Mouse (Mus musculus) T-cell, adult 2 months (primary cell): Measurements from ENCODE around the gene Hsp90ab1.

Source experiments
- DNase-seq: peaks from one replicate; pipeline ENCODE4 v3.0.0; 2022; ENCODE audit warnings: low spot score

Hsp90ab1 gene

DNA sequence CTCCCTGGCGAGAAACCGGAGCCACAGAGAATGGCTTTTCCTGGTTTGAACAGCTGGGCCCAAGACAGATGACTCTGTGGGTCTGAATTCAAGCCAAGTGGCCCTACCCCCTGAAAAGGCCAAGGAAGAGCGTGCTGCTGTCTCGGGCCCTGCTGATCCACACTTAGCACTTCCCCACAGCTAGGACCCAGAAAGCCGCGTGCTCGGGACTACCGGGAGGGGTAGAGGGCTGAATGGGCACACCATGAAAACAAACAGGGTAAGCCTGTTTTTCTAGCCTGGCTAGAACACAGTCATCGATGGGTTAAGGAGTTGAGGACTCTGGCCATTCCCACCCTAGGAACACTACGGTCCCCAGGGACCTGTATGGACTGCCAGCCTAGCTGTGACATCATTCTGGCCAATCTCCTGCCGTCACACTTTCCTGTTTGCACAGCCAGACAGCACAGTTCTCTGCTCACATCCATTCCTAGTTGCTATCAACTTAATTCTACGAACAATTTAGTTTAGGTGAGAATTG, 7.9 kb upstream of the Hsp90ab1 start:
- DNase-seq, result no peak

DNA sequence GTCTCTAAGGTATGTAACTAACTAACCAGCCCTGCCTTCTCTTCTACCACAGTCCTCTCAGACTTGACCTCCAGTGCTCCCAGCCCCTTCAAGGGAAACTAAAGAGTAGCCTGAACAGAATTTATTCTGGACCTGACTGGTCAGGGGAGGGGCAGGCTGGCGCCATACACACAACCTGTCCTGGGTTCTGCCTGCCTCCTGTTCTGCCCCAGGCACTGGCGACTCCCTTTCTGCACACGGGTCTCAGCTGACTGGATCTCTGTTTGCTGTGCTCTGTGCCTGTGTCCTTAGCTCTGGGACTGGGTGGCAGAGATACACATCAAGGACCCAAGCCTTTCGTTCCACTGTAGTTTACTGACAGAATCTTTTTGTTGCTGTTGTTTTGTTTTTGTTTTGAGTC, 6.5 kb upstream of the Hsp90ab1 start:
- no peak for DNase-seq

DNA sequence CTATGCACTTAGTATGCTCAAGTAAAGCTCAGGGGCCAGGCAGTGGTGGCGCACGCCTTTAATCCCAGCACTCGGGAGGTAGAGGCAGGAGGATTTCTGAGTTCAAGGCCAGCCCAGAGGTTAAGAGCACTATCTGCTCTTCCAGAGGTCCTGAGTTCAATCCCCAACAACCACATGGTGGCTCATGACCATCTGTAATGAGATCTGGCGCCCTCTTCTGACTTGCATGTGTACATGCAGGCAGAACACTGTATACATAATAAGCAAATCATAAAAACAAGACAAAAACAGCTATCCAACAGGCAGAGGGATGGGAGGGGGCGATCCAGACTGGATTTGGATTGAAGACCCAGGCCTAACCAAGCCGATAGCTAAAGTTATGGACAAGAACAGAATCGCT, 5.8 kb upstream of the Hsp90ab1 start:
- DNase-seq, result peak; percentile 31

DNA sequence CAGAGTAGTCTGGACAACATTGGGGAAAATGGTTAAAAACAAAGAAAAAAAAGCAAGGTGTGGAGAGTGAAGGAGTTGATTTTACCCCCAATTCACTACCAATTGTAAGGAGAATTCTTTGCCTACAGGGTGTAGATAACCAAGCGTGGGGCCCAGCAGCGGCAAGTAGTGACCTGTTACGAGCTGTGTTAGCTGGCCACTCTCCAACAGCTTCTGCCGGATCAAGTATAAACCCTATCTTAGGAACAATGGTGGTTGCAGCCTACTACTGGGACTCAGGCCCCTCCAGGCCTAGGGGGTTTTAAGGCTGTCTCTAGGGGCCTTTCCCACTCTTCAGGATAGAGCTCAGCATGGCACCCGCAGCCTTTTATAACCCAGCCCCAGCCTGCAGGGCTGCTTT, 5.2 kb upstream of the Hsp90ab1 start:
- DNase-seq, result no peak

DNA sequence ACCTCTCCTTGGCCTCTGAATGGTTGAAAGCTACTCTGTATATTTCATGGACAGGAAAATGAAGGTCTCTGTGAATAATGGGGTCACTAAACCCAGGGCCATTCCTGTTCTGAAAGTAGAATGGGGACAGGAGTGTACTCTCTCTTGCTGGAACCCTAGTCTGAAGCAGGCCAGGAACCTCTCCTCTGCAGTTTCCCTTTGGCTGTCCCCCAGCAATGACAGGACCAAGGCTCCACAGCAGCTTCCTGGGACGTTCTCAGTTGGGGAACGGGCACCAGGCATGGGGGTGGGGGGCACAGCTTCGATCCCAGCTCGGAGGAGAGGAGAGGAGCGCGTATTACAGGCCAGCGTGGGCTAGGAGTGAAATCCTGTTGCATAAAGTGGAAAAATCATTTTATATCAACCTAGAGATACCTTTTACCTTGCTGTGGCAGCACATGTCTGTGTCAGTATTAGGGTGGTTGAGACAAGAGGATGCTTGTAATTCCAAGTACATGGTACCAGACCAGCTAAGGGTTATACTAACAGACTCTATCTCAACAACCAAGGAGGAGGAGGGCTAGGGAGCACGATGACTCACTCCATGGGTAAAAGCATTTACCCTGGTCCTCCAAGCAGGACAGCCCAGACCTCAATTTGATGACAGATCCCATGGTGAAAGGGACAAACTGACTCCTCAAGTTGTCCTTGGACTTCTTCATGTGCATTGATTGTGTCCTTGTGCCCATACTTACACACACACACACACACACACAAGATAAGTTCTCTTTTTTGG, 2.2 kb upstream of the Hsp90ab1 start:
- no peak for DNase-seq

DNA sequence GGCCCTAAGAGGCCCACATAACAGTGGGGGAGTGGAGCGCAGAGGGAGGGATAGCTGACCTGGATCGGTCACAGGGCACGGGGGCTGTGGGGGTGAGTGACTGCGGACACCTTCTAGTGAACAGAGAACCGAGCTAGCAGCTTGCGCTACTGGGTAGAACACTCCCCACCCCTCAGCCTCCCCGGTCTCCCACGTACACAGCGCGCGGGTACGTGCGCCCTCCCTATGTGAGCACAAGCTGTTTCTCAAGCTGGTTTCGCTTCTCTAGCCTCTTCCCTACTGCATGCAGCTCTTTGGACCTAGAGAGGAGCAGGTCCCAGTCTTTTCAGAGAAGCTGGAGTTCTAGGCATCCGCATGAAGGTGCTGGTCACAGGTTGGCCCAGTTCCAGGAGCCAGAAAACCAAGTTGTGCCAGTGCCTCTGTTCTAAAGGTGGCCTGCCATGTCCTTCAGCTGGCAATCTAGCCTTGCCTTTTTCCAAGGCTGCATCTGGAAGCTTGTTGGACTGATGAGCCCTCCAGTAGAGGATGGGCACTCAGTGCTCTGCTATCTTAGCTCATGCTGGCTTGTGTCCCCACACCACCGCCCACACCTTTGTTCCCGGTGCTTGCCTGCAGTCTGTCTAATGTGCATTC, 1.2 kb upstream of the Hsp90ab1 start:
- peak; percentile 80 for DNase-seq

DNA sequence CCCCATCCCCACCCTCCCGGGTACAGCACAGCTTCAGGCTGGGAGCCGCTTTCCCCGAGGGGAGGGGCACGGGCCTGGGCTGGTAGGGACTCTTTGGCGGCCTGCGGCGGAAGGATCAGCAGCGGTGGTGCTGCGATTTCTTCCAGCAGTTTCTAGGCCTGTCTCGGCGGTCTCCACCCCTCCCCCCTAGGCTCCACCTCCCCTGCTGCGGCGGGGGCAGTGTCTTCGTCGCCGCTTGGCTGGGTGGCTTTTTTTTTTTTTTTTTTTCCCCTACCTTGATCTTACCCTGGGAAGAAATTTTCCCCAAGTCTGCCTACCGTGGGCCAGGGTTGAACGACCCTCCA, 681 bp upstream of the Hsp90ab1 start:
- DNase-seq, result peak; percentile 90

DNA sequence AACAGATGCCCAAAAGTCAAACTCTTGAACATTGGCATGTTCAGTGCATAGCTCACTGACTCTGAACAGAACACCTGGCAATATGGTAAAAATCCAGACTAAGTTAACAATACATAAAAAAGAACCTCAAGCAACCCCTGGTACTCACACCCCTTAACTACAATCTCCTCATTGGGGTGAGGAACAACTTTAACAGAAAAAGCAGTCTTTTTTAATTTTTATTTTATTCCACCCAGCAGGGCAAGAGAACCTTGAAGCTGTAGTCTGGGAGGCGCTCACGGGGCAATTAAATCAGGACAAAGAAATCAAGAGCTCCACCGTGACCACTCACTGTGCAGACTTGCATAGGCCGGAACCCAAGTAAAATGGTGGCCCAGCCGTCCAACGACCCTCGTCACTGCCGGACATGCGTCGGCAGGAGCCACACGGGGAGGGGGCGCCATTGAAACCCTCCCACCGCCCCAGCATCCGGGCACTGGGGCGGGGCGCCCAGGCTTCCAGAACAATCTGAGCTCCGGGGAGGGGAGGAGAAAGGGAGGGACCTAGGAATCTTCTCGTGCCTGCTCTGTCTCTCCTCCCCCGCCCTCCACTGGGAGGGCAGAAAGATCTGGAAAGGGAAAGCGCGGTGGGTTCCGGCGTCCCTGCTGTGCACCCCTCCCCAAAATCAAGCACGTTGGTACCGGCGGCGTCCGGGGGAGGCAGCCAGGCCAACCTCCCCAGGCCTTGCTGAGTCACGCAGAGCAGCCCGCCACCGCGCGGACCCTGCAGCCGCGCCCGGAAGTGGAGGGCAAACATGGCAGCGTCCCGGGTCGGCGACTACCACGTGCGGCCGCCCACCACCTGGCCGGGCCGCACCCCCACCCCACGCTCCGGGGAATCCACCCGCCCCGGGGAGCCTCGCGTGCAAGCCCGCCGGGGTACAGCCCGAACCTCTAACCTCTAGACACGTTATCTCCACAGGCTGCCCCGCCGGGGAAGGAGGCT, 676 bp downstream of the Hsp90ab1 start:
- peak; percentile 69 for DNase-seq

DNA sequence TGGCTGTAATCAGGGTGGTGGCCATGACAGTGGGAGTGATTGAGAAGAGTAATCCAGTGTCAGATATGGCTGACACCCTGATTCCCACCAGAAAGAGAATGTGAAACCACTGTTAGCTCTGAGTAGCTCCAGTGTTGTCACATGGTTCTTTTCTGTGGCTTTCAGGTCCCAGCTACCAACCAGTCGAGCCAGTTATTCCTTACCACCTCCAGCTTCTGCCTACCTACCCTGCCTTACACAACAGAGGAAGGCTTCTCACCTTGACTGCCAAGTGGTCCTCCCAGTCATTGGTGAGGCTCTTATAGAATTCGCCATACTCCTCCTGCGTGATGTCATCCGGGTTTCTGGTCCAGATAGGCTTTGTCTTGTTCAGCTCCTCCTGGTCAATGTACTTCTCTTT, 3.1 kb downstream of the Hsp90ab1 start:
- DNase-seq, result no peak

DNA sequence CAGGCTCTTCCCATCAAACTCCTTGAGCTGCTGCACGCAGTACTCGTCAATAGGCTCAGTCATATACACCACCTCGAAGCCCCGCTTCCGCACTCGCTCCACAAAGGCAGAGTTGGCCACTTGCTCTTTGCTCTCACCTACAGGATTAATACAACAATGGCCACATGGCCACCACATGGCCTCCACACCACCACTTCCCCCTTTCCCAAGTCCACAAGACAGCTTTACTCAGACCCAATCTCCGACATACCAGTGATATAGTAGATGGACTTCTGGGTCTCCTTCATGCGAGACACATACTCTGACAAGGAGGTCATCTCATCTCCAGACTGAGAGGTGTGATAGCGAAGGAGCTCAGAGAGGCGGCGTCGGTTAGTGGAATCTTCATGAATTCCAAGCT, 4.1 kb downstream of the Hsp90ab1 start:
- DNase-seq, result no peak

DNA sequence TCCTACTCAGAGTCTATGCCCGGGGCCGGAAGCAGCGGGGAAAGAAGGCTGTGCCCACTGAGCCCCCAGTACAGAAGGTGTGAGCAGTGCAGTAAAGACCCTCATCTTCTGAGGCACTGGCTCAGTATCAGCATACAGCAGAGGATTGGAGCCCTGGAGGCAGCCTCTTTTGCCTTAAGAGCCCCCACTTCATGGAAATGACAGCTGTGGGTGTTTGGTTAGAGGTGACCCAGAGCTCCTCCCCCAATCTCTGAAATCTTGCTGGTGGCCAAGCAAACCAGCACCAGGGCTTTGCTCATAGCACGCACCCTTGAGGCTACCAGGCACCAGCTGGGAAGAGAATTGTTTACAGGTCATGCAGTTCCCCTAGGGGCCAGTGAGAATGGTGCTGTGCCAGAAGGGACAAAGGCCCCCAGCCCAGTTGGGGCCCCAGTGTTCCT, 5.9 kb downstream of the Hsp90ab1 start:
- no peak for DNase-seq

DNA sequence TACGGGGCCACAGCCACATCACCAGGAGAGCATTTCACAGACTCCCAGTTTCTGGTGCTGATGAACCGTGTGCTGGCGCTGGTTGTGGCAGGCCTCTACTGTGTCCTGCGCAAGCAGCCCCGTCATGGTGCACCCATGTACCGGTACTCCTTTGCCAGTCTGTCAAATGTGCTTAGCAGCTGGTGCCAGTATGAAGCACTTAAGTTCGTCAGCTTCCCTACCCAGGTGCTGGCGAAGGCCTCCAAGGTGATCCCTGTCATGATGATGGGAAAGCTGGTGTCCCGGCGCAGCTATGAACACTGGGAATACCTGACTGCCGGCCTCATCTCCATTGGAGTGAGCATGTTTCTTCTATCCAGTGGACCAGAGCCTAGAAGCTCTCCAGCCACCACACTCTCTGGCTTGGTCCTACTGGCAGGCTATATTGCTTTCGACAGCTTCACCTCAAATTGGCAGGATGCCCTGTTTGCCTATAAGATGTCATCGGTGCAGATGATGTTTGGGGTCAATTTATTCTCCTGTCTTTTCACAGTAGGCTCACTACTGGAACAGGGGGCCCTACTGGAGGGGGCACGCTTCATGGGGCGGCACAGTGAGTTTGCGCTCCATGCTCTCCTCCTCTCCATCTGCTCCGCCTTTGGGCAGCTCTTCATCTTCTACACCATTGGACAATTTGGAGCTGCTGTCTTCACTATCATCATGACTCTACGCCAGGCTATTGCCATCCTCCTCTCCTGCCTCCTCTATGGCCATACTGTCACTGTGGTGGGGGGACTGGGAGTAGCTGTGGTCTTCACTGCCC, 6.5 kb downstream of the Hsp90ab1 start:
- DNase-seq, result no peak

DNA sequence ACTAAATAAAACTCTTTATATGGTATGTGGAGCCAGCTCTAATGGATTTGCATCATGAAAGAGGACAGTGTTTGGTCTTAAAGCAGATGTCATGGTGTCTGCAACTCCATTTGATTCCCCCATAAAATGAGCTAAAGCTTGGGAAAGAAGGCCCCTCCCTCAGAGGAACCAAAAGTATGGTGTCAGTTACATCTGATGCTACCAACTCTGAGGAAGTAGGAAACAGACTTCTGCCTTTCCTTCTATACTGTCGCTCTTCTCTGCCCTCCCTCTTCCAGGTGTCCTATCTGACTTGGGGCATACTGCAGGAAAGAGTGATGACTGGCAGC, 7.1 kb downstream of the Hsp90ab1 start:
- DNase-seq, result no peak

DNA sequence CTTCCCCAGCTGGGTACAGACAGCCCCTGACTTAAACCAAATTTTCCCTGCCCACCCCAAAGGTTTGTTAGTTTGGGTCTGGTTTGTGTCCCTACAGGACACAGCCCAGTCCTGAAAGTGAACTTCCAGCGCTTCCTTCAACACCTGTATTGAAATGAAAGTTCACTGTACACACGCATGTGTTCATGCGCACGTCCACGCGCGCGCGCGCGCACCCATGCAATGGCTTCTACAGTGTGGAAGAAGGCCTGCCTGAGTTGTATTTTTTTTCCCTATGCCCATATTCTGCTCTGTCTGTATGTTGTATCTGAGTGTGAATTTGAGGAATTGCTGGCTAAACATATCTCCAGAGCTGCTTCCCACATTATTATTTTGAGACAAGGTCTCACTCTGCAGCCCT, 8.0 kb downstream of the Hsp90ab1 start:
- no peak for DNase-seq

DNA sequence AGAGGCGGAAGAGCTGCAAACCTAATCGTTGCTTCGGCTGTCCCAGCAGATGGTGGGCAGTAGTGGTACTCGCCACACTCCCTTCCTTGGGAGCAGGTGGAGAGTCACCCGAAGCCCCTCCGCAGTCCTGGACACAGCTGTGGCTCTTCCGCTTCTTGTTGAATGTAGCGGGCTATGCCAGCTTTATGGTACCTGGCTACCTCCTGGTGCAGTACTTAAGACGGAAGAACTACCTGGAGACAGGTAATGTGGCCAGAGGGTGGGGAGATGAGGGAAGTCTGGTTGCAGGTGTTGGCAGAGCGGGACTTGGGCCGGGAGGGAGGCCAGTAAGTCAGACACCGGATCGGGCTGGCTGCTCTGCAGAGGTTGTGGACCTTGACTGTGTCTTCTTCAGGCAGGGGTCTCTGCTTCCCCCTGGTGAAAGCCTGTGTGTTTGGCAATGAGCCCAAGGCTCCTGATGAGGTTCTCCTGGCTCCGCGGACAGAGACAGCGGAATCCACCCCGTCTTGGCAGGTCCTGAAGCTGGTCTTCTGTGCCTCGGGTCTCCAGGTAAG, 8.5 kb downstream of the Hsp90ab1 start:
- no peak for DNase-seq

DNA sequence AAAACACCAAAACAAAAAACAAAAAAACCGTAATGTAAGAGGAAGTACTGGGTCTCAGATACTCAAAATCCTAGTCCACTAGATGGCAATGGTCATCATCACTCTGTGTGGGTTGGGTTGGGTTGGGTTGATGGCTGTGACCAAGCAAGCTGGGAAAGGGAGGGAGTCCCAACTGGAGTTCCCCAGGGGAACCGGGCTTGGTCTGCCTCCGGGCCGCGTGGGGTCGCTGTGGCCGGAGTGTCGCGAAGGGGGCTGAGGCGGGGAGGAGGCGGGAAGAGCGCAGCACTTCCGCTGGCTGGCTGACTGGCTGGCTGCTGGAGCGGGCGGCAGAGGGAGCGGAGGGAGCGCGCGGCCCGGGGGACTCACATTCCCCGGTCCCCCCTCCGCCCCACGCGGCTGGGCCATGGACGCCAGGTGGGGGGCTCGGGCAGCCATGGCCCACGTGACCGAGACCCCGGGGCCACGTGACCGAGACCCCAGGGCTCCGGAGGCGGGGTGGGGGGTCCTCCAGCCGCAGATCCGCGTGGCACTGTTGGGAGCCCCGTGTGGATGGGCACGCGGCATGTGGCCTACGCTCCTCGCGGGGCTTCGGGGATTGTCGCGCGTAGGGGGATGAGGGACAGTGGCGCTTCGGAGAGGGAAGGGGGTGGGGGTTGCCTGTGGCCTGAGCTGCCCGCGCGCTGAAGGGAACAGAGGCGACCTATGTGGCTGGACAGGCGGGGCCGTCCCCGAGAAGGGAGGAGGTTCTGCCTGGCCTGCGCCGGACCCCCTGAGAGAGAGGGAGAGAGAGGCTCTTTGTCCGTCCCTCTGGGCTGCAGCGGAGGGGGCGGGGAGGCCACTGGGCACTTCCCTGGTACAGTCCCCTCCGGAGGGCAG, 9.2 kb downstream of the Hsp90ab1 start, which contains the start of gene Slc35b2:
Gene Slc35b2, plus strand, starts transcription at position 220 of the 876 bp plus-strand sequence.
- peak; percentile 88 for DNase-seq

DNA sequence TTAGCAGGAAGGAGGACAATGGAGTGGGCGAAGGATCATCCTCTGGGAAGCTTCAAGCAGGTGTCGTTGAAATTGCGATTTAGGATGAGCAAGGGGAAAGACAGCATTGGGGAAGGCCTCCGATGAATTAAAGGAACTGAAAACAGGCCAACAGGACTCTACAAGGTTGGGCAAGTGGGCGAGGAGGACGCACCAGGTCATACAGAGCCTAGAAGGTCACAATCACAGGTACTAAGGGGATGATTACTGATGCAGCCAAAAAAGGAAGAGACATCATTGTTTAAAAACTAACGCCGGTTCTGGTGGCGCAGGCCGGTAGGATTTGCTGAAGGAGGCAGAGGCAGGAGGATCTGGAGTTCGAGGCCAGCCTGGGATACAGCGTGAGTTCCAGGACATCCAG, 9.9 kb downstream of the Hsp90ab1 start:
- no peak for DNase-seq

DNA sequence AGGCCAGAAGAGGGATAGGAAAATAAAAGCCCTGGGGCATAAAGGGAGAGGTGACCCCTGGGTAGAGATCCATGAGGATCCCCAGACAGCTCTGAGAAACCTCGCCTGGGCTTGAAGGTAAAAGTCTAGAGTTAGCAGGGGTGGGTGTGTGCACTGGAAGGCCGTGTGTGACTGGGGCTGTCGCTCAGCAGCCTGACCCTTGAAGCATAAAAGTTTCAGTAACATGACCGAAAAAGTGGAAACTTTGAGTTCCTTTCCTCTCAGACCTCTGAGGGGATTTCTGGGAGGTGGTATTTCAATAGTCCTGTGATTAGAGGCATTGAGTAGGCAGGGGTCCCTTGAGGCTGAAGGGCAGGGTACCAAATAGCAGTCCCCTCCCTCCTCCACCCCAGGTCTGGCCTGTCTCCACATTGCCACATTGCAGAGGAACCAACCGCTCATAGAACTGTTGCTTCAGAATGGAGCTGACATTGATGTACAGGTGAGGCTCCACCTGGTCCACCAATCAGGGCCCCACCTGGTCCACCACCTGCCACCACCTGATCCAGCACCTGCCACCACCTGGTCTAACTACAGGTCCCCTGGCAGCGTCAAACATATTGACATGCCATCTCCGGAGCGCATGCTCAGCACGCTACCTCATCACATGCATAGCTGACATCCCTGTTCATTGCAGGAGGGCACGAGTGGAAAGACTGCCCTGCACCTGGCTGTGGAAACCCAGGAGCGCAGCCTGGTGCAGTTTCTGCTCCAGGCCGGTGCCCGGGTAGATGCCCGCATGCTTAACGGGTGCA, 13.1 kb downstream of the Hsp90ab1 start:
- no peak for DNase-seq
